Mouse (Mus musculus) midbrain, postnatal 0 days (tissue): ENCODE results near the gene Gsn. TPM values are rescaled to one million over a fixed set of nuclear protein-coding genes. Genes with fewer than 3 reads are reported as not detected.

Experiments used
- ATAC-seq: fragments of 200-750 bp; cut with Nextera tagmentation; 2 replicates; pipeline ENCODE4 v1.8.0; 2017; ENCODE audit warnings: moderate number of reproducible peaks, mild to moderate bottlenecking, moderate TSS enrichment, moderate library complexity; ENCODE audit not compliant: low FRiP score
- DNase-seq: peaks from one replicate; pipeline ENCODE4 v3.0.0-alpha.2; 2015; ENCODE audit warnings: low spot score
- H3K27ac ChIP-seq: fragments of 300-500 bp; sonication (generic); 2 replicates; pipeline ENCODE4 v1.5.1; 2014; ENCODE audit warnings: low read depth, mild to moderate bottlenecking, low read length, mixed read lengths
- H3K27me3 ChIP-seq: fragments of 300-500 bp; sonication (generic); 2 replicates; pipeline ENCODE4 v1.6.1; 2014; ENCODE audit warnings: low read length, control low read depth, mixed read lengths; ENCODE audit not compliant: insufficient read depth
- H3K36me3 ChIP-seq: fragments of 300-500 bp; sonication (generic); 2 replicates; pipeline ENCODE4 v1.6.1; 2014; ENCODE audit warnings: low read length, control low read depth, mixed read lengths; ENCODE audit not compliant: insufficient read depth
- H3K4me1 ChIP-seq: fragments of 300-500 bp; sonication (generic); 2 replicates; pipeline ENCODE4 v1.6.1; 2014; ENCODE audit warnings: mild to moderate bottlenecking, control low read depth, antibody characterized with exemption, low read length, mixed read lengths; ENCODE audit not compliant: insufficient read depth
- H3K4me2 ChIP-seq: fragments of 300-500 bp; sonication (generic); 2 replicates; pipeline ENCODE4 v1.6.1; 2014; ENCODE audit warnings: low read depth, mild to moderate bottlenecking, low read length, mixed read lengths; ENCODE audit not compliant: poor library complexity, severe bottlenecking
- H3K4me3 ChIP-seq: fragments of 300-500 bp; sonication (generic); 2 replicates; pipeline ENCODE4 v1.5.1; 2014; ENCODE audit warnings: low read depth, mild to moderate bottlenecking, low read length, moderate library complexity
- H3K9ac ChIP-seq: fragments of 300-500 bp; sonication (generic); replicated peaks from 2 replicates; pipeline ENCODE4 v1.6.1; 2014; ENCODE audit warnings: mild to moderate bottlenecking, low read length, moderate library complexity, mixed read lengths; ENCODE audit not compliant: poor library complexity, severe bottlenecking
- H3K9me3 ChIP-seq: fragments of 300-500 bp; sonication (generic); 2 replicates; pipeline ENCODE4 v1.6.1; 2016; ENCODE audit warnings: low read length, control low read depth
- CTCF ChIP-seq: IDR thresholded peaks from 2 replicates; pipeline ENCODE4 v1.5.1; 2016; ENCODE audit warnings: antibody characterized with exemption, mild to moderate bottlenecking
- WGBS: fragments of 180-500 bp; shearing (Covaris S2); extraction: QIAGEN DNeasy Blood & Tissue Kit; methylation state at CpG from one replicate; pipeline ENCODE4 v1.1.7; 2014; 5-methylcytosine and 5-hydroxymethylcytosine counted together
- polyA plus RNA-seq: library from polyadenylated mRNA; unstranded; fragments of >200 nt; fragmentation: Nextera tagmentation; extraction: Ambion mirVana; gene quantifications from 2 replicates; pipeline ENCODE4 v1.2.1, GENCODE M21; 2015
- total RNA-seq: library from RNA; depleted of rRNA; stranded (reverse); fragments of >200 nt; gene quantifications from 2 replicates; pipeline ENCODE4 v1.2.3, GENCODE M21; 2014; rRNA removed

Gsn gene
- total and polyA plus RNA-seq, 2 experiments from 2014 or later, result 26.2 to 39.1 TPM

DNA sequence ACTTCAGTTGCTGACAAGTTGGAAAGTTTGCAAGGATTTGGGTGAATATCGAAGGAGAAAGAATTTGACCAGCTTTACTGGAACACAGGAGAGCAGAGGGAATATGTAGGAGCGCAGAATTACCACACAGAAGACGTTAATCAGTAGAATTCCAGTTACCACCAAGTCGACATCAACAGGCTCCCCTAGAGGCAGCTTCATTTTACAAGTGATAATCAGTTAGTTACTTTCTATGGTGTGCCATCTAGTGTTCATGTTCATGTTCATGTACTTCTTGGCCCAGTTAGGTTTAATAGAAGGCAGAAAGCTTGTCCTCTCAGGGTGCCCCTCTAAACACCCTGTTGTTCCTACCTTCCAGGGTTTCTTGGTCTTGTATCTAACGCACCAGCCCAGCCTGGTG, 93.0 kb downstream of the Gsn start:
- Histone ChIP-seq H3K4me2 (no peak overlapping the region), H3K9ac (no peak overlapping the region), H3K36me3 (no peaks in the 10 kb centered on the region), H3K27ac (no peak overlapping the region), H3K27me3 (no peaks in the 10 kb centered on the region), H3K4me1 (no peaks in the 10 kb centered on the region), H3K4me3 (no peak overlapping the region), H3K9me3 (no peaks in the 10 kb centered on the region)
- TF ChIP-seq CTCF, result peak; percentile 79
- no peak for ATAC-seq
- DNase-seq, result peak; percentile 80
- WGBS, result 54% methylated on average over 5 of the region's 5 CpGs

Other genes with a start within 250 kb of the Gsn start
- gene Hc, start 194.9 kb upstream of the Gsn start, total RNA-seq, result 0.76 TPM in 1 of 2 replicates, not detected in the other
- 0.31 and 0.66 TPM in 2 replicates for gene Hc, start 194.9 kb upstream of the Gsn start, polyA plus RNA-seq
- 0.93 and 1.2 TPM in 2 replicates for gene AI182371, start 154.8 kb upstream of the Gsn start, total RNA-seq
- gene AI182371, start 154.8 kb upstream of the Gsn start, polyA plus RNA-seq, result 0.19 TPM in 1 of 2 replicates, not detected in the other
- 7.0 and 11.8 TPM in 2 replicates for gene Cntrl, start 146.9 kb upstream of the Gsn start, total RNA-seq
- 6.1 and 8.2 TPM in 2 replicates for gene Cntrl, start 146.9 kb upstream of the Gsn start, polyA plus RNA-seq
- 65.3 and 122 TPM in 2 replicates for gene Rab14, start 55.3 kb upstream of the Gsn start, total RNA-seq
- 458 and 504 TPM in 2 replicates for gene Rab14, start 55.3 kb upstream of the Gsn start, polyA plus RNA-seq
- 21.9 and 24.9 TPM in 2 replicates for gene Stom, start 80.6 kb downstream of the Gsn start, total RNA-seq
- gene Stom, start 80.6 kb downstream of the Gsn start, polyA plus RNA-seq, result 23.1 and 23.3 TPM in 2 replicates
- not detected in 2 replicates for gene 4930568D16Rik, start 111.3 kb downstream of the Gsn start, total RNA-seq
- not detected in 2 replicates for gene 4930568D16Rik, start 111.3 kb downstream of the Gsn start, polyA plus RNA-seq
- not detected in 2 replicates for gene 4930402F06Rik, start 140.8 kb downstream of the Gsn start, total RNA-seq
- gene 4930402F06Rik, start 140.8 kb downstream of the Gsn start, polyA plus RNA-seq, result not detected in 2 replicates
- 5.1 and 5.4 TPM in 2 replicates for gene Ggta1, start 206.9 kb downstream of the Gsn start, total RNA-seq
- gene Ggta1, start 206.9 kb downstream of the Gsn start, polyA plus RNA-seq, result 3.8 and 3.9 TPM in 2 replicates